Mouse (Mus musculus) ovary, postnatal 14 days (tissue): ENCODE data around the gene Higd2a.
A peak's percentile ranks its signal among the peaks of the same experiment; 100 is the strongest.

ENCODE experiments used
- DNase-seq: peaks from one replicate; pipeline ENCODE4 v3.0.0; 2022; ENCODE audit warnings: low spot score

Gene Higd2a

GRCm38 (mm10) chr13:54621155-54621932, 31.3 kb downstream of the Higd2a start, which contains the start of gene Faf2:
TSS of gene Faf2 (plus strand) at chr13:54621784.
- peak; percentile 98 for DNase-seq

- peak; percentile 13 for DNase-seq
These were observed 32.0 kb downstream of the Higd2a start for GRCm38 (mm10) chr13:54621960-54622521.

- DNase-seq, result no peak
These were observed 39.1 kb downstream of the Higd2a start for GRCm38 (mm10) chr13:54629128-54629527.

- no peak for DNase-seq
These were observed 42.8 kb downstream of the Higd2a start for GRCm38 (mm10) chr13:54632731-54633277.

- no peak for DNase-seq
These were observed 45.0 kb downstream of the Higd2a start for GRCm38 (mm10) chr13:54635011-54635410.
